Mouse (Mus musculus): ENCODE measurements around the gene Krtcap2. TPM values are rescaled to one million over a fixed set of nuclear protein-coding genes. Genes with fewer than 3 reads are reported as not detected.

Gene Krtcap2
- polyA plus RNA-seq, 1 experiment from 2014 or later: 309 TPM

DNA sequence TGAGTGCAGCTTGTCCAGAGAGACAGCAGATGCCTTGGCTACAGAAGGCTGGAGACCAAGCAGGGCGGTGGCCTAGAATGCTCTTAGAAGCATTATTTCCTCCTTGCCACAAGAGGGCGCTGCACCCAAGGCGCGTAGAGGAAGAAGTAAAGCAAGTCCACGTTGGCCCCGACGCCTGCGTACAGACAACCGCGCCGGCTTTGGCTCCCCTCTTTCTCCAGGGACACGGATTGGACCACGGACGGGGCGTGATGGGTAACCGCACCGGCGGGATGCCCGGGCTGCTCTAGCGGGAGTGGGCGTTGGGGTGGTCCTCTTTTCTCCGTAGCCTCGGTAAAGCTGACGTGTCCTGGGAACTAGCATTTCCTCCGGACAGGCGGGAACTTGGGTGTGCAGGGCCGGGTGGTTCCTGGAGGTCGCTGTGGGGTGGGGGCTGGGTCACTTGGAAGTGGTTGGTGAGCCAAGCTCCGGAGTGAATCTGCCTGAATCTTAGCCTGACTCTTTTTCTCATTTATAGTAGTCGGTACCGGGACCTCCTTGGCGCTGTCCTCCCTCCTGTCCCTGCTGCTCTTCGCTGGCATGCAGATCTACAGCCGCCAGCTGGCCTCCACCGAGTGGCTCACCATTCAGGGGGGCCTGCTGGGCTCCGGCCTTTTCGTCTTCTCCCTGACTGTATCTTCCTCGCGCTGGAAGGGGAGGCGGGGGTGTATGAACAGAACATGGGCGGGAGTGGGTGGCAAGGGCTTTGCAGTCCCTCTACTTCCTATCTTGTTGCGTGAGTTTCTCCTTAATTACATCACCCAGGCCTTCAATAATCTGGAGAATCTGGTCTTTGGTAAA, 715 bp downstream of the Krtcap2 start, which contains the start of gene Trim46:
Gene Trim46, minus strand, starts transcription at position 49 of the 840 bp plus-strand sequence.
- peaks cover 6% of the 10 kb centered on the region for H3K27me3 ChIP-seq (replicated peaks; ENCODE audit: insufficient read depth, low read length)

DNA sequence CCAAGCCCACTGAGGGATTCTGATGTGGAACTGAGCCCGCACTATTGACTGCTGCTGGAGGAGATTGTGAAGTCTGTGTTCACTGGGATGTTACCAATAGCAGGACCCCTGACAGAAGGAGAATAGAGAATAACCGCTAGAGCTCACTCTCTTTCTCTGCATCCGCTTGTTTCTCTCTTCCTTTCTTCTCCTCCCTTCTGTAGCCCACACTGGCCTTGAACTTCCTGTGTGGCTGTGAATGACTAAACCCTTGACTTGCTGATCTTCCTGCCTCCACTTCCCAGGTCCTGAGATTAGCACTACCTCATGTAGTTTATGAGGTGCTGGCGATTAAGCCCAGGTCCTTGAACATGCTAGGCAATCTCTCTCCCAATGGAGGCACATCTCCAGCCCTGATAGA, 1.7 kb downstream of the Krtcap2 start:
- Histone ChIP-seq H3K4me1 (ENCODE audit: insufficient read depth, low read depth, low read length) (peaks cover 41% of the 10 kb centered on the region), H3K27me3 (replicated peaks; ENCODE audit: insufficient read depth, low read length) (peaks cover 6% of the 10 kb centered on the region), H3K27ac (ENCODE audit: low read length) (no peak overlapping the region), H3K36me3 (ENCODE audit: insufficient read depth, low read length) (no peaks in the 10 kb centered on the region), H3K9ac (replicated peaks; ENCODE audit: low read depth) (no peak overlapping the region), H3K9me3 (ENCODE audit: low read length) (no peaks in the 10 kb centered on the region), H3K4me2 (replicated peaks; ENCODE audit: low read depth, low read length) (no peak overlapping the region), H3K4me3 (ENCODE audit: low read depth, low read length) (no peak overlapping the region)
- no peak for TF ChIP-seq CTCF (IDR thresholded peaks at IDR 0.05)
- TF ChIP-seq EP300 (IDR thresholded peaks at IDR 0.05): no peak
- DNase-seq (ENCODE audit: low spot score): no peak
- no peak for ATAC-seq
- 82% methylated on average over 3 of the region's 4 CpGs for WGBS

More for the DNA sequence above, 715 bp downstream of the Krtcap2 start, which contains the start of gene Trim46:
- H3K4me3 ChIP-seq (ENCODE audit: low read depth, low read length): peak within 1 kb of the TSS; percentile 77
- peak; percentile 78 for ATAC-seq
- peaks cover 35% of the 10 kb centered on the region for H3K4me1 ChIP-seq (ENCODE audit: insufficient read depth, low read depth, low read length)
- H3K27ac ChIP-seq (ENCODE audit: low read length): peak within 1 kb of the TSS; percentile 77
- H3K36me3 ChIP-seq (ENCODE audit: insufficient read depth, low read length): no peaks in the 10 kb centered on the region
- peak within 1 kb of the TSS; percentile 59 for H3K9ac ChIP-seq (replicated peaks; ENCODE audit: low read depth)
- TF ChIP-seq CTCF (IDR thresholded peaks at IDR 0.05): peak; percentile 97
- no peak for TF ChIP-seq EP300 (IDR thresholded peaks at IDR 0.05)
- WGBS: 1% methylated on average over 42 of the region's 42 CpGs
- H3K9me3 ChIP-seq (ENCODE audit: low read length): no peaks in the 10 kb centered on the region
- H3K4me2 ChIP-seq (replicated peaks; ENCODE audit: low read depth, low read length): peak within 1 kb of the TSS; percentile 85
- DNase-seq (ENCODE audit: low spot score): peak; percentile 96

DNA sequence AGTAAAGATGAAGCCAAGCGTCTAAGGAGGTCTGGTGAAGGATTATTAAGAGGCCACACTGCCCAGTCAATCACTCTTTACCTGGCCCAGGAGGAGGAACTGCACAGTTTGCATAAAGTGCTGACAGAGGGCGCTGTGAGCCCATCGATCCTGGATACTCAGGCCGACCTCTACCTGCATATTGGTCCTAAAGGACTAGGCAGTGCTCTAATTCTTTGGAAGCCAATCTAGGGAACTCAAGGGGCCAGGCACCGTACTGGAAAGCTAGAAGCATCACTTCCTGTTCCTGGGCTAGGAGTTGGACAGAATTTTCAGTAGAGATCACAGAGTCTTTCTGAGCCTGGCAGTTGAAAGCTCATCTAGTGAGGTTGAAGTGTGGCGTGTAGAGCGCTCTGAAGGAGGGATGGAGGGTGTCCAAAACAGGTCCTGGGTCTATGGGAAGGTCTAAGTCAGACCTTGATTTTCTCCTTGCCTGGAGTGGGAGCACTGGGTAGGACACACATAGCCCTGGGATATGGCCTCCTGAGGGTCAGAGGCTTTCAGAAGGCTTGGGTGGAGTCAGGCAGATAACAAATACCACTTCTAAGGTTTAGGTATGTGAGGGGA, 4.8 kb downstream of the Krtcap2 start:
- ATAC-seq: peak; percentile 20

GRCm38 (mm10) chr3:89251365-89251895, 5.7 kb downstream of the Krtcap2 start:
- H3K4me2 ChIP-seq (replicated peaks; ENCODE audit: low read depth, low read length): peak overlapping the region; percentile 46
- peak; percentile 79 for DNase-seq (ENCODE audit: low spot score)
- 0 out of 2 replicates have a peak overlapping the region, but pooled peaks have one; percentile 2 for H3K4me3 ChIP-seq (ENCODE audit: low read depth, low read length)
- H3K4me1 ChIP-seq (ENCODE audit: insufficient read depth, low read depth, low read length): peaks cover 25% of the 10 kb centered on the region
- H3K9me3 ChIP-seq (ENCODE audit: low read length): no peaks in the 10 kb centered on the region
- peak; percentile 90 for ATAC-seq
- TF ChIP-seq CTCF (IDR thresholded peaks at IDR 0.05) (peak; percentile 10; the same call in 1 of the 2 replicates), EP300 (IDR thresholded peaks at IDR 0.05) (peak; percentile 92)
- WGBS: 2% methylated on average over 17 of the region's 17 CpGs
- no peak overlapping the region for H3K9ac ChIP-seq (replicated peaks; ENCODE audit: low read depth)
- no peaks in the 10 kb centered on the region for H3K36me3 ChIP-seq (ENCODE audit: insufficient read depth, low read length)
- no peaks in the 10 kb centered on the region for H3K27me3 ChIP-seq (replicated peaks; ENCODE audit: insufficient read depth, low read length)
- H3K27ac ChIP-seq (ENCODE audit: low read length): peak overlapping the region; percentile 85

More for the DNA sequence above, 4.8 kb downstream of the Krtcap2 start:
- Histone ChIP-seq H3K4me3 (ENCODE audit: low read depth, low read length) (no peak overlapping the region), H3K9me3 (ENCODE audit: low read length) (no peaks in the 10 kb centered on the region), H3K27ac (ENCODE audit: low read length) (peak overlapping the region; percentile 85), H3K4me1 (ENCODE audit: insufficient read depth, low read depth, low read length) (peaks cover 28% of the 10 kb centered on the region), H3K4me2 (replicated peaks; ENCODE audit: low read depth, low read length) (no peak overlapping the region), H3K27me3 (replicated peaks; ENCODE audit: insufficient read depth, low read length) (no peaks in the 10 kb centered on the region), H3K9ac (replicated peaks; ENCODE audit: low read depth) (no peak overlapping the region), H3K36me3 (ENCODE audit: insufficient read depth, low read length) (no peaks in the 10 kb centered on the region)
- WGBS: 12% methylated on average over 7 of the region's 7 CpGs
- DNase-seq (ENCODE audit: low spot score): peak; percentile 77
- TF ChIP-seq CTCF (IDR thresholded peaks at IDR 0.05): peak; percentile 87
- TF ChIP-seq EP300 (IDR thresholded peaks at IDR 0.05): peak; percentile 19; the same call in 1 of the 2 replicates

DNA sequence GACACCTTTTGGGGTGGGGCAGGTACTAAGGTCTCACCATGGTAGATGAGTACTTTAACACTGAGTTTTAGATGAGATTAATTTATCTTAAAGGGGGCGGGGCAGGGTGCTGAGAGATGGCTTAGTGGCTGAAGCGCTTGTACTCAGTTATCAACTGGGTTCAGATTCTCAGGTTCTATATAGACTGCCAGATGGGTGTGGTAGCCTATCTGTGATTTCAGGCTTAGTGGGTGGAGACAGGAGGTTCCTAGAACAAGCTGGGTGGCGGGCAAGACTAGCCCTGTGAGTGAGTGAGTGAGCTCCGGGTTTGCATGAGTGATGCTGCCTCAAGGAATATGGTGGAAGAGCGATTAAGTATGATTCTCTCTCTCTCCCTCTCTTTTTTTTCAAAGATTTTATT, 9.2 kb downstream of the Krtcap2 start:
- H3K27me3 ChIP-seq (replicated peaks; ENCODE audit: insufficient read depth, low read length): no peaks in the 10 kb centered on the region
- TF ChIP-seq EP300 (IDR thresholded peaks at IDR 0.05) (no peak), CTCF (IDR thresholded peaks at IDR 0.05) (no peak)
- H3K9ac ChIP-seq (replicated peaks; ENCODE audit: low read depth): no peak overlapping the region
- H3K9me3 ChIP-seq (ENCODE audit: low read length): no peaks in the 10 kb centered on the region
- no peak overlapping the region for H3K4me2 ChIP-seq (replicated peaks; ENCODE audit: low read depth, low read length)
- peaks cover 17% of the 10 kb centered on the region for H3K4me1 ChIP-seq (ENCODE audit: insufficient read depth, low read depth, low read length)
- no peak overlapping the region for H3K4me3 ChIP-seq (ENCODE audit: low read depth, low read length)
- H3K36me3 ChIP-seq (ENCODE audit: insufficient read depth, low read length): no peaks in the 10 kb centered on the region
- DNase-seq (ENCODE audit: low spot score) (no peak), ATAC-seq (no peak)
- no peak overlapping the region for H3K27ac ChIP-seq (ENCODE audit: low read length)
- 81% methylated on average over 5 of the region's 5 CpGs for WGBS

DNA sequence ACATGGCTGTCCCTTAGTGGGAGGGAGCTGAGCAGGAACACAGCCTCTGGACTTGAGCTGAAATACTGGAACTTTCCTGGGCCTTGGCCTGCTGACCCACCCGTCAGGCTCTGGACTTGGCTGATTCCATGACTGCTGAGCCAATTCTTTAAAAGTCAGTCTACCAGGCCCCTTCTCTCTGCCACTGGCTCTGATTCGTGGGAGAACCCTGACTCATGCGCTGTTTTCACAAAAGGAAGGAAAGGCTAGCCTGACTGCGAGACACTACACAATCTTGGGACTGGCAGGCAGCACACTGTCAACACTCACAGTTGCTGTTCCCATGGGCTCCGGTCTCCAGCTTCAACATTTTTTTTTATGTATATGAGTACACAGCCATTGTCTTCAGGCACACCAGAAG, 10.4 kb downstream of the Krtcap2 start:
- no peaks in the 10 kb centered on the region for H3K36me3 ChIP-seq (ENCODE audit: insufficient read depth, low read length)
- H3K4me3 ChIP-seq (ENCODE audit: low read depth, low read length): no peak overlapping the region
- ATAC-seq: peak; percentile 37
- no peaks in the 10 kb centered on the region for H3K9me3 ChIP-seq (ENCODE audit: low read length)
- H3K4me2 ChIP-seq (replicated peaks; ENCODE audit: low read depth, low read length): no peak overlapping the region
- H3K9ac ChIP-seq (replicated peaks; ENCODE audit: low read depth): no peak overlapping the region
- DNase-seq (ENCODE audit: low spot score): no peak
- no peak overlapping the region for H3K27ac ChIP-seq (ENCODE audit: low read length)
- 56% methylated on average over 5 of the region's 5 CpGs for WGBS
- H3K27me3 ChIP-seq (replicated peaks; ENCODE audit: insufficient read depth, low read length): no peaks in the 10 kb centered on the region
- peaks cover 9% of the 10 kb centered on the region for H3K4me1 ChIP-seq (ENCODE audit: insufficient read depth, low read depth, low read length)
- TF ChIP-seq CTCF (IDR thresholded peaks at IDR 0.05) (no peak), EP300 (IDR thresholded peaks at IDR 0.05) (peak; percentile 48; the same call in 1 of the 2 replicates)
